Mouse (Mus musculus): Measurements from ENCODE around the gene Mctp1. TPM values are rescaled to one million over a fixed set of nuclear protein-coding genes. Genes with fewer than 3 reads are reported as not detected.

Gene Mctp1
- polyA plus RNA-seq, 1 experiment = 16.8 TPM

DNA sequence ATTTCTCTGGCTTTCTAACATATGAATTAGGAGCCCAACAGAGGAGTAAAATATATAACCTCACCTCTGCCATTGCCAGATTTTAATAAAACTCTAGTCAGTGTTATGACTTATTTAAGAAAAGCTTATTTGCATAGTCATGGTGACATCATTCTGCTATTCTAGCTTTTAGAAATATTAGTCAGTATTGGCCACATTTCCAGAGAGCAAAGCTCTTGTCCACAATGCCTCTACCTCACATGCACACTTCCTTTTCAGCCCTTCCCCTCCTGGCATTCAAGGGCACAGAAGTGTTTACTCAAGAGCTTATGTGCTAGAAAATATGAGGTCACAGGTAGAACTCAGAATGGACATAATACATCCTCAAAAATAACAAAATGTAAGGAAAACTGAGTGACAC, 206.9 kb downstream of the Mctp1 start:
- TF ChIP-seq POLR2A (IDR thresholded peaks at IDR 0.05; ENCODE audit: borderline replicate concordance, low read depth, low read length) (no peak), CTCF (IDR thresholded peaks at IDR 0.05; ENCODE audit: low read depth, low read length) (no peak)
- no peak overlapping the region for H3K4me3 ChIP-seq (ENCODE audit: insufficient read depth, low read length)
- no peak overlapping the region for H3K27ac ChIP-seq (ENCODE audit: insufficient read depth, low read depth, low read length)
- peaks cover 22% of the 10 kb centered on the region for H3K4me1 ChIP-seq (ENCODE audit: control insufficient read depth, insufficient read depth, low read length)

DNA sequence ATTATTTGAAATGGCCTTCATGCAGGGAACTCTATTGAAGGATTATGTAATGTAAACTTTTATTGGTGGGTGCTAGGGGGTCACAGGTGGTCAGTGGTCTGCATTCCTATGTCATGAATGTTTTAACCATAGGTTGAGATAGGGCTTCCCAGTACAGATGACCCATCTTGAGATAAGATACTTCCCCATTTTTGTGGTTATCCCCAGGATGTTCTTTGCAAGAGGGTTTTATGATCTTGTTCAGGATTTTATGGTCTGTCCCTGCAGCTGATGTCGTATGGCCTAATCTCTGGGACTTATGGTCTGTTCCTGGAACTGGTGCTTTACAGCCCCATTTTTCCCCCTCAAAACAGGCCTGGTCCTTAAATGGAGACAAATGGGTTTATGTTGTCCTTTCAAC, 207.4 kb downstream of the Mctp1 start:
- Histone ChIP-seq H3K4me1 (ENCODE audit: control insufficient read depth, insufficient read depth, low read length) (peaks cover 22% of the 10 kb centered on the region), H3K27ac (ENCODE audit: insufficient read depth, low read depth, low read length) (no peak overlapping the region), H3K4me3 (ENCODE audit: insufficient read depth, low read length) (no peak overlapping the region)
- TF ChIP-seq POLR2A (IDR thresholded peaks at IDR 0.05; ENCODE audit: borderline replicate concordance, low read depth, low read length) (no peak), CTCF (IDR thresholded peaks at IDR 0.05; ENCODE audit: low read depth, low read length) (no peak)

DNA sequence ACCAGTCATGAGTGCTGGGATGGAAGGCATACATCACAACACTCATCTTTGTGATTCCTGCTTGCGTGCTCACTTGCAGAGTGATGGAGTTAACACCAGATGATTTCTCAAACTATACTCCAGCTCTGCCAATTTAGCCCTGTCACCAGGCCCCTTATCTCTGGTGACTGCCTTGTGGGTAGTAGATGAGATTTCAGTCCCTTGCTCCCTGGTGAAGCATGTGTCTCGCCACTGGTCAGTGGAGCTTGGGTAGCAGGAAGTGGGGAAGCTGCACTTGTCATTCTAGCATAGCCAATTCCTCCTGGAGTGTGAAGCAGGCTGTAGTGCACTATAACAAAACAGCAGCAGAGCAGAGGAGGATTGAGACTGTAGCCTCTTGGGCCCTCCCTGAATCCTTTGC, 208.6 kb downstream of the Mctp1 start:
- no peak for TF ChIP-seq POLR2A (IDR thresholded peaks at IDR 0.05; ENCODE audit: borderline replicate concordance, low read depth, low read length)
- no peak for TF ChIP-seq CTCF (IDR thresholded peaks at IDR 0.05; ENCODE audit: low read depth, low read length)
- Histone ChIP-seq H3K4me3 (ENCODE audit: insufficient read depth, low read length) (no peak overlapping the region), H3K4me1 (ENCODE audit: control insufficient read depth, insufficient read depth, low read length) (peaks cover 28% of the 10 kb centered on the region), H3K27ac (ENCODE audit: insufficient read depth, low read depth, low read length) (no peak overlapping the region)

DNA sequence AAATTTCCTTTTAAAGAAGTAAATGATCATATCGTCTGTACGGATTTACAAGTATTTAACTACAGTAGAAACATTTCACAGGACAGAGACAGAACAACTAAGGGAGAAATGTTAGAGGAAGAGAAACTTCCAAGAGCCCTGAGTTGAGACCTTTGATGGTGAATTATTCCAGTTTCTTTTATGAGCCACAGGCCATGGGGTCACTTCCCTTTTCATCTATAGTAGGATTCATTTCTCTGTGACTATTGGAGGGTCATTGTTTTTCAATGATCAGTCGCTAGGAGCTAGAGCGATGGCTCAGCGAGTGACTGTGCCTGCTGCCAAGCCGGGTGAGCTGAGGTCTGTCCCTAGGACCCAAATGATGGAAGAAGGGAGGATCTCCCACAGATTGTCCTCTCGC, 212.7 kb downstream of the Mctp1 start:
- H3K4me1 ChIP-seq (ENCODE audit: control insufficient read depth, insufficient read depth, low read length) = peaks cover 29% of the 10 kb centered on the region
- no peak overlapping the region for H3K4me3 ChIP-seq (ENCODE audit: insufficient read depth, low read length)
- peak overlapping the region; percentile 25; the same call in 1 of the 2 replicates for H3K27ac ChIP-seq (ENCODE audit: insufficient read depth, low read depth, low read length)
- no peak for TF ChIP-seq CTCF (IDR thresholded peaks at IDR 0.05; ENCODE audit: low read depth, low read length)
- TF ChIP-seq POLR2A (IDR thresholded peaks at IDR 0.05; ENCODE audit: borderline replicate concordance, low read depth, low read length) = no peak

DNA sequence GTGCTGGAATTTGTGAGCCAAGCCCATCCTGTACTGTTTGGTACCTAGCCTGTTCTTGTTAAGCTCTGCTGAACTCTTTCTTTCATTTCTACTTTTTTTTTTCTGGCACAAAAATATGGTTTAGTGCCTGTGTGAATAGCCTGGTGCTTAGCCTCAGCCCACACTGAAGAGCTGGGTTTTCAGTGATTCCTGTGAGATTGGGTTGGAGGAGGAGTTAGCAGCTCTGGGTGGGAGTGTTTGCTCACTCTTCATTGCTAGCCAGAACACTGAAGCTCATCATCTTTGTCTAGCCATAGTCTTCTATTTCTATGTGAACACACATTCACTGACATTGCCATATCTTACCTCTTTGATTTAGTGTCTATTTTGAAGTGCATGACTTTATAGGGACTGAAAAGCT, 225.1 kb downstream of the Mctp1 start:
- TF ChIP-seq POLR2A (IDR thresholded peaks at IDR 0.05; ENCODE audit: borderline replicate concordance, low read depth, low read length) (no peak), CTCF (IDR thresholded peaks at IDR 0.05; ENCODE audit: low read depth, low read length) (no peak)

DNA sequence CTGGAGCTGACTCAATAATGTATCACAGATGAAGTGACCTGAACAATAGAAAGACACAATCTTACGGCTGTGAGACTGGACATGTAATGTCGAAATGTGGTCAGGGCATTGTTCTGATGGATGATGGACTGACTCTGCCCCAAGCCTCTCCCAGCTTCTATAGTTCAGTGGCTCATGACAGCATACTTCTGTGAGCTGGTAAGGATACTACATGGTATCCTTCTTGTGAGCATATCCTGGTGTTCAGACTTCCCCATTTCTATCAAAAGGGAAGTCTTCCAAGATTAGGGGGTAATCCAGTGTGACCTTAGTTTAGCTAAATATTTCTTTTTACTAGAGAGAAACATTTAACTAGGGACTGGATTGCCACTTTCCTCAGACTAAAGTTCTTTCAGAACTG, 227.2 kb downstream of the Mctp1 start:
- no peak overlapping the region for H3K27ac ChIP-seq (ENCODE audit: insufficient read depth, low read depth, low read length)
- no peak for TF ChIP-seq POLR2A (IDR thresholded peaks at IDR 0.05; ENCODE audit: borderline replicate concordance, low read depth, low read length)
- TF ChIP-seq CTCF (IDR thresholded peaks at IDR 0.05; ENCODE audit: low read depth, low read length) = no peak
- no peak overlapping the region for H3K4me3 ChIP-seq (ENCODE audit: insufficient read depth, low read length)
- H3K4me1 ChIP-seq (ENCODE audit: control insufficient read depth, insufficient read depth, low read length) = peaks cover 20% of the 10 kb centered on the region

More for the DNA sequence above, 225.1 kb downstream of the Mctp1 start:
- Histone ChIP-seq H3K4me1 (ENCODE audit: control insufficient read depth, insufficient read depth, low read length) (peaks cover 20% of the 10 kb centered on the region), H3K27ac (ENCODE audit: insufficient read depth, low read depth, low read length) (peak overlapping the region; percentile 38), H3K4me3 (ENCODE audit: insufficient read depth, low read length) (no peak overlapping the region)

DNA sequence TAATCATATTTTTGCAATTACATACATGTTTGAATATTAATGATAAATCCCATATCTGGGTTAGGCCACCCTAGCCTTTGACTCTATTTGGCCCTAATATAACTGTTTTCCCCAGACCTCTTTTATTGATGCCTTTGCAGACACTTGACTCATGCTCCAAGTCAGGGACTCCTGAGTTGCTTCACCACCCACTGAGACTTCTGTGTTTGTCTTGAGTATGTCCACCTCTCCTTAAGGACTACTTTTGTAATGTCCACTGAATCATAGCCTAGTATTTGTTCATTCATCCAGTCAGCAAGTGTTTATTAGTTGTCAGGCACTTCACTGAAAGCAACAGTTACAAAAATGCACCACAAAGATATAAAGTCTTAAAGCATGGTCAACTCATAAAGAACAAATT, 235.8 kb downstream of the Mctp1 start:
- TF ChIP-seq POLR2A (IDR thresholded peaks at IDR 0.05; ENCODE audit: borderline replicate concordance, low read depth, low read length) (no peak), CTCF (IDR thresholded peaks at IDR 0.05; ENCODE audit: low read depth, low read length) (no peak)
- no peak overlapping the region for H3K4me3 ChIP-seq (ENCODE audit: insufficient read depth, low read length)
- H3K4me1 ChIP-seq (ENCODE audit: control insufficient read depth, insufficient read depth, low read length) = peaks cover 19% of the 10 kb centered on the region
- H3K27ac ChIP-seq (ENCODE audit: insufficient read depth, low read depth, low read length) = no peak overlapping the region

DNA sequence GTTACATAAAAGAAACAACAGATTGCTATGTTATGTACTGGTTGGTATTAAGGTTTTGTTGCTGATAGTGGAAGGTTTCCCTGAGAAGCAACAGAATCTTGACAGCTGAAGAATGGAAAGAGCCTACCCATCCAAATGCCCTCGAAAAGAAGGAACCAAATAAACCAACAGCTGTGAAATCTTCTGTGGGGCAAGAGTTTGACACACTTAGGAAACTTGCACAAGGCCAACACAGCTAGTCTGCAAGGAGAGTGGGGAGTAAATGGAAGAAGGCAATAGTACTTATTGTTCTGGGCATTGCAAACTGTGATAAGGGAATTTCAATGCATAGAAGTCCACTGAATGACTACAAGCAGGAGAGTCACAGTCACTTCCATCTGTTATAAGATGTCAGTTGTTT, 236.2 kb downstream of the Mctp1 start:
- no peak for TF ChIP-seq CTCF (IDR thresholded peaks at IDR 0.05; ENCODE audit: low read depth, low read length)
- TF ChIP-seq POLR2A (IDR thresholded peaks at IDR 0.05; ENCODE audit: borderline replicate concordance, low read depth, low read length) = no peak
- H3K4me1 ChIP-seq (ENCODE audit: control insufficient read depth, insufficient read depth, low read length) = peaks cover 19% of the 10 kb centered on the region
- H3K27ac ChIP-seq (ENCODE audit: insufficient read depth, low read depth, low read length) = no peak overlapping the region

DNA sequence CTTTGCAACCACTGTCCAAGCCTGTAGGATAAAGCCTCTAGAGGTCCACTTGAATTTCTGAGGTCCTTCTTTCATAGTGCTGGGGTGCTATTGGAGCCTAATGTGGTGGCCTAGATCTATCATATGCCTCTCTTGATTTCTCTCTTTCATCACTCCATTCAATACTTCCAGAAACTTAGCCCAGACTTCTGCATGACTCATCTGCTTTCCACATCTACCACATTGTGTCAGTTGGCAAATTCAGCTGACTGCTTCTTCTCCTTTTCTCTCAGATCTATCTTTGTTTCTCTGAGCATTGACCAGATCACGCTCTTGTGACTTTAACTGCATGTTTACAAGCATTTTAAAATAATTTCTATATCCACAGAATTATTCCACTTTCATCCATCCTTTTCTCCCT, 249.4 kb downstream of the Mctp1 start:
- TF ChIP-seq POLR2A (IDR thresholded peaks at IDR 0.05; ENCODE audit: borderline replicate concordance, low read depth, low read length) = no peak
- no peak for TF ChIP-seq CTCF (IDR thresholded peaks at IDR 0.05; ENCODE audit: low read depth, low read length)
- peaks cover 8% of the 10 kb centered on the region for H3K4me1 ChIP-seq (ENCODE audit: control insufficient read depth, insufficient read depth, low read length)
- no peak overlapping the region for H3K4me3 ChIP-seq (ENCODE audit: insufficient read depth, low read length)
- peak overlapping the region; percentile 64 for H3K27ac ChIP-seq (ENCODE audit: insufficient read depth, low read depth, low read length)

More for the DNA sequence above, 236.2 kb downstream of the Mctp1 start:
- H3K4me3 ChIP-seq (ENCODE audit: insufficient read depth, low read length) = no peak overlapping the region

DNA sequence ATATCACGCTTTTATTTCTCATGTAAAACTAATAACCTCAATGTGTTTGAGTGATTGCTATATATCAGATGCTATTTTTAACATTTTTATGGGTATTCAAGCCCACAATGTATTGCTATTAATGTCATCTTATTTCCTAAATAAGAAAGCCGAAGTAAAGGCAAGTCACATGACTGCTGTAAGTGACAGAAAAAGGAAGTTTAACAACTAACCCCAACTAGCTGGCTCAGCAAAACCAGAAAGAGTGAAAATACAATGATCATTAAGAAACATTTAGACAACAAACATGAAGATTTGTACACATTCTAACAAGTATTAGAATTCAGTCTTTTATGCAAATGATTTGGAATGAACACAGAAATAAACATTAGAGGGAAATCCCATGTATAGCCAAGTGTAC, 253.9 kb downstream of the Mctp1 start:
- peaks cover 3% of the 10 kb centered on the region for H3K4me1 ChIP-seq (ENCODE audit: control insufficient read depth, insufficient read depth, low read length)
- H3K27ac ChIP-seq (ENCODE audit: insufficient read depth, low read depth, low read length) = peak overlapping the region; percentile 43
- no peak overlapping the region for H3K4me3 ChIP-seq (ENCODE audit: insufficient read depth, low read length)
- TF ChIP-seq CTCF (IDR thresholded peaks at IDR 0.05; ENCODE audit: low read depth, low read length) (no peak), POLR2A (IDR thresholded peaks at IDR 0.05; ENCODE audit: borderline replicate concordance, low read depth, low read length) (no peak)

DNA sequence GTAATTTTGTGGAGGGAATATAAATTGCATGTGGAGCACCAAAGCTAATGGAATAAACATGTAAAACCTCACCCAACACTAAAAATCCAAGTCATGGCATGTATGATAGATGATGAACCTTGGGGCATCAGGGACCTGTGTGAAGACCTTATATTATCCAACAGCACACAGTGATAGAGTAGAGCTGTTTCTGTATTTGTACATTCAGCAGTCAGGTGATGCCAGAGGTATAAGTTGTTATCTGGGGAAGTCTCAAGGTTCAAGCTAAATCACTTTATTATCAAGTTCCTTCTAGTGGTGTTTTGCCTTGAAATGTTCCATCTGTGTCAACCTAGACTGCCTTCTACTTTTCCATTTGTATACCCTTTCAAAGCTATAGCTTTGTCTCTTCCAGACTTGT, 275.2 kb downstream of the Mctp1 start:
- Histone ChIP-seq H3K4me1 (ENCODE audit: control insufficient read depth, insufficient read depth, low read length) (no peaks in the 10 kb centered on the region), H3K27ac (ENCODE audit: insufficient read depth, low read depth, low read length) (no peak overlapping the region), H3K4me3 (ENCODE audit: insufficient read depth, low read length) (no peak overlapping the region)
- TF ChIP-seq CTCF (IDR thresholded peaks at IDR 0.05; ENCODE audit: low read depth, low read length) = no peak
- TF ChIP-seq POLR2A (IDR thresholded peaks at IDR 0.05; ENCODE audit: borderline replicate concordance, low read depth, low read length) = no peak
